Mouse (Mus musculus): Measurements from ENCODE around the gene Rasal3. TPM values are rescaled to one million over a fixed set of nuclear protein-coding genes. Genes with fewer than 3 reads are reported as not detected.

The Rasal3 gene
- polyA plus RNA-seq, 1 experiment from 2014 or later, result 1.4 TPM

- Histone ChIP-seq H3K9ac (ENCODE audit: low read depth, low read length) (no peak overlapping the region), H3K27ac (ENCODE audit: low read length) (no peak overlapping the region), H3K36me3 (ENCODE audit: control insufficient read depth, insufficient read depth, low read length) (no peaks in the 10 kb centered on the region), H3K4me2 (ENCODE audit: low read depth, low read length) (no peak overlapping the region), H3K9me3 (ENCODE audit: control insufficient read depth, low read length) (no peaks in the 10 kb centered on the region), H3K4me1 (ENCODE audit: control insufficient read depth, insufficient read depth, low read length) (no peaks in the 10 kb centered on the region), H3K4me3 (ENCODE audit: low read length) (no peak overlapping the region), H3K27me3 (replicated peaks; ENCODE audit: control insufficient read depth, insufficient read depth, low read length) (peaks cover 11% of the 10 kb centered on the region)
- ATAC-seq, result no peak
- 79% methylated on average over 9 of the region's 9 CpGs for whole genome bisulfite sequencing
Measured at GRCm38 (mm10) chr17:32402011-32402778, 1.2 kb downstream of the Rasal3 start.

- peaks cover 54% of the 10 kb centered on the region for H3K27me3 ChIP-seq (replicated peaks; ENCODE audit: control insufficient read depth, insufficient read depth, low read length)
- H3K36me3 ChIP-seq (ENCODE audit: control insufficient read depth, insufficient read depth, low read length), result no peaks in the 10 kb centered on the region
- no peak overlapping the region for H3K27ac ChIP-seq (ENCODE audit: low read length)
- 2% methylated on average over 36 of the region's 37 CpGs for WGBS
- ATAC-seq, result no peak
- H3K9ac ChIP-seq (ENCODE audit: low read depth, low read length), result no peak overlapping the region
- peak overlapping the region; percentile 23; the same call in 1 of the 2 replicates for H3K4me2 ChIP-seq (ENCODE audit: low read depth, low read length)
- no peaks in the 10 kb centered on the region for H3K9me3 ChIP-seq (ENCODE audit: control insufficient read depth, low read length)
- peaks cover 6% of the 10 kb centered on the region for H3K4me1 ChIP-seq (ENCODE audit: control insufficient read depth, insufficient read depth, low read length)
- H3K4me3 ChIP-seq (ENCODE audit: low read length), result peak overlapping the region; percentile 6; the same call in 1 of the 2 replicates
Measured at GRCm38 (mm10) chr17:32396266-32396665, 7.1 kb downstream of the Rasal3 start.

DNA sequence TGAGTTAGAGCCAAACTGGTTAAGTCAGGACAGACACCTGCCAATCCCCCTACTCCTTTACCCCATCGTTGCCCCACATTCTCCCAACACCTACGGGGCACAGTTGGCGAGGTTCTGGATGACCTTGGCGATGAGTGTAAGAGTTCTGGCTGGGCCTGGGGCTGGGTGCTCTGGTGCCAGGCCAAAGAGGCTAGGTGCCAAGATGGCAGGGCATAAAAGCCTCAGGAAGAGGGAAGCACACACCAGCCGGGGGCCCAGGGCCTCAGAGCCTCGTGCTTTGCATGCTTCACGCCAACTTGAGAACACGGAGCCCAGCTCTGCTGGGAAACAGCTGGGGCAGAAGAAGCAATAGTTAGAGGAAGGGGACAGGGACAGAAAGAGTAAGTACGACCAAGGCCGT lies 9.4 kb downstream of the Rasal3 start:
- no peak overlapping the region for H3K9ac ChIP-seq (ENCODE audit: low read depth, low read length)
- 87% methylated on average over 10 of the region's 10 CpGs for WGBS
- H3K4me2 ChIP-seq (ENCODE audit: low read depth, low read length), result no peak overlapping the region
- H3K9me3 ChIP-seq (ENCODE audit: control insufficient read depth, low read length), result no peaks in the 10 kb centered on the region
- peaks cover 59% of the 10 kb centered on the region for H3K27me3 ChIP-seq (replicated peaks; ENCODE audit: control insufficient read depth, insufficient read depth, low read length)
- H3K27ac ChIP-seq (ENCODE audit: low read length), result no peak overlapping the region
- peaks cover 6% of the 10 kb centered on the region for H3K4me1 ChIP-seq (ENCODE audit: control insufficient read depth, insufficient read depth, low read length)
- no peak for ATAC-seq
- H3K4me3 ChIP-seq (ENCODE audit: low read length), result no peak overlapping the region
- H3K36me3 ChIP-seq (ENCODE audit: control insufficient read depth, insufficient read depth, low read length), result no peaks in the 10 kb centered on the region

- H3K27me3 ChIP-seq (replicated peaks; ENCODE audit: control insufficient read depth, insufficient read depth, low read length), result peaks cover 19% of the 10 kb centered on the region
- peak within 1 kb of the TSS; percentile 84 for H3K9ac ChIP-seq (ENCODE audit: low read depth, low read length)
- whole genome bisulfite sequencing, result 1% methylated on average over 24 of the region's 44 CpGs
- no peaks in the 10 kb centered on the region for H3K9me3 ChIP-seq (ENCODE audit: control insufficient read depth, low read length)
- H3K4me1 ChIP-seq (ENCODE audit: control insufficient read depth, insufficient read depth, low read length), result peaks cover 8% of the 10 kb centered on the region
- peak; percentile 90 for ATAC-seq
- peak within 1 kb of the TSS; percentile 75 for H3K4me3 ChIP-seq (ENCODE audit: low read length)
- H3K27ac ChIP-seq (ENCODE audit: low read length), result peak within 1 kb of the TSS; percentile 81
- peak within 1 kb of the TSS; percentile 94 for H3K4me2 ChIP-seq (ENCODE audit: low read depth, low read length)
- H3K36me3 ChIP-seq (ENCODE audit: control insufficient read depth, insufficient read depth, low read length), result no peaks in the 10 kb centered on the region; the same call in 1 of the 2 replicates
Measured at GRCm38 (mm10) chr17:32389101-32389659, 14.2 kb downstream of the Rasal3 start, which contains the start of gene Wiz. Gene Wiz (minus strand): TSS chr17:32389439.

GRCm38 (mm10) chr17:32388370-32389100 lies 14.8 kb downstream of the Rasal3 start:
- Histone ChIP-seq H3K4me1 (ENCODE audit: control insufficient read depth, insufficient read depth, low read length) (peaks cover 8% of the 10 kb centered on the region), H3K27me3 (replicated peaks; ENCODE audit: control insufficient read depth, insufficient read depth, low read length) (peaks cover 17% of the 10 kb centered on the region), H3K9me3 (ENCODE audit: control insufficient read depth, low read length) (no peaks in the 10 kb centered on the region), H3K4me3 (ENCODE audit: low read length) (peak overlapping the region; percentile 75), H3K9ac (ENCODE audit: low read depth, low read length) (peak overlapping the region; percentile 84), H3K36me3 (ENCODE audit: control insufficient read depth, insufficient read depth, low read length) (no peaks in the 10 kb centered on the region; the same call in 1 of the 2 replicates), H3K27ac (ENCODE audit: low read length) (peak overlapping the region; percentile 81), H3K4me2 (ENCODE audit: low read depth, low read length) (peak overlapping the region; percentile 94)
- under 1% methylated on average over 31 of the region's 39 CpGs for WGBS
- ATAC-seq, result peak; percentile 76

DNA sequence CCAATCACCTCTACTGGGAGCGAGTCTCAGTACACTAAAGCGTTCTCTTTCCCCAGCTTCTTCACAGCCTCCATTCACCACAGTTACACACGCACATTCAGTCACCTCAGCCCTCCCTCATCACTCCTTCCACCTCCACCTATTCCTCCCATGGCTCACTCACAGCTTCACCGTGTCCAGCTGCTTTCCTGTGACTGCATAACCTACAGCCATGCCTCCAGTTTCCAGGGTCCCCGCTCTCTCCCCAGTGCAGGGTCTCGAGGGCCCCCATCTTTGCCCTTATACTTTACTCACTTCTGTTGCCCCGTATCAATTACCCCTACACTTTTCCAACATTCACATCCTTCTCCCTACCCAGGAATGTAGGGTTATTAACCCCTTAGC lies 15.4 kb downstream of the Rasal3 start:
- H3K36me3 ChIP-seq (ENCODE audit: control insufficient read depth, insufficient read depth, low read length), result no peaks in the 10 kb centered on the region; the same call in 1 of the 2 replicates
- H3K9me3 ChIP-seq (ENCODE audit: control insufficient read depth, low read length), result no peaks in the 10 kb centered on the region
- peak overlapping the region; percentile 84; the same call in 1 of the 2 replicates for H3K9ac ChIP-seq (ENCODE audit: low read depth, low read length)
- H3K4me2 ChIP-seq (ENCODE audit: low read depth, low read length), result peak overlapping the region; percentile 94
- no peak overlapping the region for H3K27ac ChIP-seq (ENCODE audit: low read length)
- WGBS, result 39% methylated on average over 7 of the region's 7 CpGs
- ATAC-seq, result no peak
- peaks cover 17% of the 10 kb centered on the region for H3K27me3 ChIP-seq (replicated peaks; ENCODE audit: control insufficient read depth, insufficient read depth, low read length)
- H3K4me1 ChIP-seq (ENCODE audit: control insufficient read depth, insufficient read depth, low read length), result peaks cover 8% of the 10 kb centered on the region
- H3K4me3 ChIP-seq (ENCODE audit: low read length), result peak overlapping the region; percentile 75

- no peak overlapping the region for H3K27ac ChIP-seq (ENCODE audit: low read length)
- WGBS, result 70% methylated on average over 9 of the region's 9 CpGs
Measured at GRCm38 (mm10) chr17:32386659-32387432, 16.5 kb downstream of the Rasal3 start.

DNA sequence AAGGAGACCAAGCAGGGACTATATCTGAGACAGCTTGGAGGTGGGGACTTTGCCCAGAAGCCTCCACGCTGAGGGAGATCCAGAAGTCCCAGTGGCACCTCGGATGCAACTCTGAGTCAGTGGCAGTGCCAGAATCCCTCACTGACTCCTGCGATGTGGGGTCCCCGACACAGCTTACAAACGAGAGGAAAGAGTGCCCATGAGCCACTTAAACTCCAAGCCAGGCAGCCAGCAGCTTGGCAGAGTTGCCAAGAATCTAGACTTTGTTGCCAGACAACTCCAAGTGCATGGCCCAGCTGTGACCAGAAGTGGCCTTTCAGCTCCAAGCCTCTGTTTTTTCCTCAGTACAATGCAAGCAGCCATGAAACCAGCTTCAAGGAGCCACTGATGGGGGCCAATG lies 19.7 kb downstream of the Rasal3 start:
- Histone ChIP-seq H3K27me3 (replicated peaks; ENCODE audit: control insufficient read depth, insufficient read depth, low read length) (no peaks in the 10 kb centered on the region), H3K9ac (ENCODE audit: low read depth, low read length) (no peak overlapping the region), H3K9me3 (ENCODE audit: control insufficient read depth, low read length) (no peaks in the 10 kb centered on the region), H3K4me2 (ENCODE audit: low read depth, low read length) (no peak overlapping the region), H3K4me3 (ENCODE audit: low read length) (no peak overlapping the region), H3K4me1 (ENCODE audit: control insufficient read depth, insufficient read depth, low read length) (peaks cover 3% of the 10 kb centered on the region; the same call in 1 of the 2 replicates), H3K36me3 (ENCODE audit: control insufficient read depth, insufficient read depth, low read length) (no peaks in the 10 kb centered on the region; the same call in 1 of the 2 replicates), H3K27ac (ENCODE audit: low read length) (no peak overlapping the region)
- 88% methylated on average over 5 of the region's 5 CpGs for WGBS
- ATAC-seq, result no peak

More at GRCm38 (mm10) chr17:32386659-32387432, 16.5 kb downstream of the Rasal3 start:
- H3K27me3 ChIP-seq (replicated peaks; ENCODE audit: control insufficient read depth, insufficient read depth, low read length), result peaks cover 10% of the 10 kb centered on the region
- no peak overlapping the region for H3K4me2 ChIP-seq (ENCODE audit: low read depth, low read length)
- no peak overlapping the region for H3K4me3 ChIP-seq (ENCODE audit: low read length)
- H3K36me3 ChIP-seq (ENCODE audit: control insufficient read depth, insufficient read depth, low read length), result no peaks in the 10 kb centered on the region; the same call in 1 of the 2 replicates
- H3K4me1 ChIP-seq (ENCODE audit: control insufficient read depth, insufficient read depth, low read length), result peaks cover 3% of the 10 kb centered on the region; the same call in 1 of the 2 replicates
- ATAC-seq, result no peak
- no peaks in the 10 kb centered on the region for H3K9me3 ChIP-seq (ENCODE audit: control insufficient read depth, low read length)
- no peak overlapping the region for H3K9ac ChIP-seq (ENCODE audit: low read depth, low read length)

Data from intestine, embryonic 16.5 days (tissue).